Mouse (Mus musculus) c-Kit-positive CD71-negative TER-119-negative erythroid progenitor cells, embryonic 14.5 days (primary cell): ENCODE results near the gene Tead1.

ENCODE experiments used
- DNase-seq: peaks from one replicate; pipeline ENCODE4 v3.0.0-alpha.2; 2013; ENCODE audit warnings: low read depth

Tead1 gene

GRCm38 (mm10) chr7:112686586-112686985 lies 7.5 kb downstream of the Tead1 start:
- DNase-seq = no peak

- no peak for DNase-seq
These were observed 9.4 kb downstream of the Tead1 start for GRCm38 (mm10) chr7:112688425-112689001.

GRCm38 (mm10) chr7:112690836-112691781 lies 12.0 kb downstream of the Tead1 start:
- no peak for DNase-seq

- DNase-seq = no peak
These were observed 14.4 kb downstream of the Tead1 start for GRCm38 (mm10) chr7:112693566-112693965.

- no peak for DNase-seq
These were observed 17.7 kb downstream of the Tead1 start for GRCm38 (mm10) chr7:112696777-112697161.

GRCm38 (mm10) chr7:112697162-112697841 lies 18.2 kb downstream of the Tead1 start:
- DNase-seq = no peak

- DNase-seq = no peak
These were observed 21.0 kb downstream of the Tead1 start for GRCm38 (mm10) chr7:112700082-112700481.

GRCm38 (mm10) chr7:112703341-112703740 lies 24.2 kb downstream of the Tead1 start:
- no peak for DNase-seq

GRCm38 (mm10) chr7:112705870-112706269 lies 26.8 kb downstream of the Tead1 start:
- DNase-seq = no peak

GRCm38 (mm10) chr7:112706756-112707155 lies 27.6 kb downstream of the Tead1 start:
- no peak for DNase-seq

GRCm38 (mm10) chr7:112710409-112711107 lies 31.4 kb downstream of the Tead1 start:
- DNase-seq = no peak

GRCm38 (mm10) chr7:112711977-112712376 lies 32.9 kb downstream of the Tead1 start:
- DNase-seq = no peak

- DNase-seq = no peak
These were observed 34.4 kb downstream of the Tead1 start for GRCm38 (mm10) chr7:112713509-112713908.

- DNase-seq = no peak
These were observed 35.7 kb downstream of the Tead1 start for GRCm38 (mm10) chr7:112714783-112715182.

GRCm38 (mm10) chr7:112716701-112717100 lies 37.6 kb downstream of the Tead1 start:
- DNase-seq = no peak

- no peak for DNase-seq
These were observed 38.6 kb downstream of the Tead1 start for GRCm38 (mm10) chr7:112717676-112718075.

- no peak for DNase-seq
These were observed 40.5 kb downstream of the Tead1 start for GRCm38 (mm10) chr7:112719394-112720142.

- DNase-seq = no peak
These were observed 41.2 kb downstream of the Tead1 start for GRCm38 (mm10) chr7:112720143-112720988.

GRCm38 (mm10) chr7:112720989-112721337 lies 41.8 kb downstream of the Tead1 start:
- DNase-seq = no peak

- DNase-seq = no peak
These were observed 42.7 kb downstream of the Tead1 start for GRCm38 (mm10) chr7:112721859-112722258.

- DNase-seq = no peak
These were observed 49.3 kb downstream of the Tead1 start for GRCm38 (mm10) chr7:112728399-112728798.
